Mouse (Mus musculus): Measurements from ENCODE around the gene Med18.

GRCm38 (mm10) chr4:132411322-132412094 is 52.2 kb downstream of the Med18 start:
- TF ChIP-seq CTCF (IDR thresholded peaks at IDR 0.05; ENCODE audit: low read depth) (peak; percentile 85), EP300 (optimal IDR thresholded peaks at IDR 0.05) (no peak)

Data from stomach, postnatal 0 days (tissue).